Mouse (Mus musculus) gastrocnemius, adult 18-20 months (tissue): ENCODE results near the gene Tctex1d4. TPM values are rescaled to one million over a fixed set of nuclear protein-coding genes. Genes with fewer than 3 reads are reported as not detected.

Source experiments
- DNase-seq: peaks from one replicate; pipeline ENCODE4 v3.0.0; 2021; ENCODE audit warnings: low spot score
- long read RNA-seq, 2 experiments: library from polyadenylated mRNA; stranded (forward); transcript quantifications; one replicate each; pipeline ENCODE4 v2.0.0; 2021
- total RNA-seq, 2 experiments: library from RNA; stranded (reverse); gene quantifications; 2 replicates each; pipeline ENCODE4 v1.2.3; 2021

The Tctex1d4 gene
- not detected for total RNA-seq
- long read RNA-seq, experiment 1 = 0 reads
- long read RNA-seq, experiment 2 = 0 reads

- DNase-seq = no peak
These were observed at the start of gene Tctex1d4 for GRCm38 (mm10) chr4:117126675-117127290. Tctex1d4 (plus strand) TSS chr4:117126794.

- no peak for DNase-seq
These were observed 38.5 kb upstream of the Tctex1d4 start for GRCm38 (mm10) chr4:117087948-117088640.

GRCm38 (mm10) chr4:117090586-117090985 lies 36.0 kb upstream of the Tctex1d4 start:
- DNase-seq = no peak

DNA sequence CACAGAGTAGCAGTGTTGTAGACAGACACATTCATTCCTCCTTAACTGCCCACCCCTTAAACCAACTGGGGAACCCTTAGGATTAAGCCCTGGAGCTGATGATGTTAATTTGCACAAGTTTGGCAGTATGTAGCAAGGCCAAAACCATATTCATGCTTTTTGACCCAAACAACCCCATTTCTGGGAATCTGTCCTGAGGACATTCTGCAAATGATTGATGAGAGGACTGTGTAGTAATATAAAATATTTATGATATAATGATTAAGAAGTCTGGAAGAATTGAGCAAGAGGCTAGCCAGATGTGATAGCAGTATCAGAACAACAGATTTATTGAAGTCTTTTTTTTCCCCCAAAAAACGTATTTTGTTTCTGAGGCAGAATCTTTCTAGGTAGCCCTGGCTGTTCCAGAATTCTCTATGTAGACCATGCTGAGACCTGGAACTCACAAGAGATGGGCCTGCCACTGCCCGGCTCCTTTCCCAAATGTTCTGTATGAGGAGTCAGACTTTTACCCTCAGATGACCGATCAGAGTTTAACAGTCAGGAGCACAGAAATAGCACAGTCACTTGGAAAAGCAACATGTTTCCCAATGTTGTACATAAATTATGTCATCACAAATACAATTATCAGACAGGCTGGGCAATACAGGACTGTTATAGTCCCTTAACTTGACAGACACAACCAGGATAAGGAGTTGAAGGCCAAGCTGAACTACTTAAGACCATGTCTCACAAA lies 31.8 kb upstream of the Tctex1d4 start:
- no peak for DNase-seq

- DNase-seq = peak; percentile 43
These were observed 30.8 kb upstream of the Tctex1d4 start, which contains the start of gene Ptch2 for GRCm38 (mm10) chr4:117095551-117096452. Ptch2 (plus strand) TSS chr4:117096075.

DNA sequence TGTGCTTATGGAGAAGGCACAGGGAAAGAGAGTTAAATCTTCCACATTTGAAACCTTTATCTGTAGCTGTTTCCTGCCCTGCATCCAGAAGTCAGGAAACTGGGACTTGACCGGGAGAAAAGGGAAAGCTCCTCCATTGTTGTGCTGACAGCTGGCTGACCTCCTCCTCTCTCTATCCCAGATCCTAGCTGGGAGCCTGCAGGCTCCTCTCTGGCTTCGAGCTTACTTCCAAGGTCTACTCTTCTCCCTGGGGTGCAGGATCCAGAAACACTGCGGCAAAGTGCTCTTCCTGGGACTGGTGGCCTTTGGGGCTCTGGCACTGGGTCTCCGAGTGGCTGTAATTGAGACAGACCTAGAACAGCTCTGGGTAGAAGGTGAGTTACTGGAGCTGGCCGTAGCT lies 29.9 kb upstream of the Tctex1d4 start:
- DNase-seq = no peak

- DNase-seq = no peak
These were observed 28.4 kb upstream of the Tctex1d4 start for GRCm38 (mm10) chr4:117097969-117098763.

DNA sequence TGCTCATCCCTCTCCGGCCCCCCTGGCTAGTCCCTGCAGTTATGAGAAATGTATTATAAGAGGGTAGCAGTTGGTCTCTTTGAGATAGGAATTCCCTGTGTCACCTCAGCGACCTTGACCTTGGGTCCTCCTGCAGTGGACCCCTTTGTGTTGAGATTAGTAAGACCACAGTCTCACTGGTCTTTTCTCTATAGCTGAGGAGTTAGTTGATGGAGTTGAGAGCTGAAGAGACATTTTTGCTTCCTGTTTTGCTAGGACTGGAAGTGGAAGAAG lies 27.9 kb upstream of the Tctex1d4 start:
- no peak for DNase-seq

DNA sequence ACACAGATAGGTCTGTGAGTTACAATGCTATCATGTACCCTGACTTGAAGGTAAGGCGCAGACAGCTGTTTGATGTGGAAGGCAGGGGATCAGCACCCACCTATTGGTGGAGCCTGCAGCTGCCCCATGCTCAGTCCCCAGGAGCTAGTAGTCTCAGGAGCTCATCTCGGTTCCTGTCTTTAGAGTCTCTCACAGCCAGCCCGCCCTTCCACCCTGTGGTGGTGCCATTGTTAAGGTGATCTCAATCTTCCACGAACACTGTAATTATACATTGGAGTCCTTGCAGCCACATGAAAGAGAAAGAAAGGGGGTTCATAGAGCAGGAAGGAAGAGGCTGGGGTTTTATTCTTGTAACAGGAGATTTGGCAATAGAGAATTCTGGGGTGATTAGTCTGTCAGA lies 26.6 kb upstream of the Tctex1d4 start:
- no peak for DNase-seq

GRCm38 (mm10) chr4:117101218-117101617 lies 25.4 kb upstream of the Tctex1d4 start:
- no peak for DNase-seq

DNA sequence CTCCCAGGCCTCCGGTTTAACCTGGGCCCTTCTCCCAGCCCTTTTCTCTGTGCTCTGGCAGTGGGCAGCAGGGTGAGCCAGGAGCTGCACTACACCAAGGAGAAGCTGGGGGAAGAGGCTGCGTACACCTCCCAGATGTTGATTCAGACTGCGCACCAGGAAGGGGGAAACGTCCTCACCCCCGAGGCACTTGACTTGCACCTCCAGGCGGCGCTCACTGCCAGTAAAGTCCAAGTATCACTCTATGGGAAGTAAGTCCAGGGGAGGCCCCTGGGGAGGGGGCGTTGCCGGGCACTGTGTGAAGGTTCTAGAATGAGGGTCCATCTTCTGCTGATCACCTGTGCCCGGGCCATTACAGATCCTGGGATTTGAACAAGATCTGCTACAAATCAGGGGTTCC lies 21.9 kb upstream of the Tctex1d4 start:
- no peak for DNase-seq

DNA sequence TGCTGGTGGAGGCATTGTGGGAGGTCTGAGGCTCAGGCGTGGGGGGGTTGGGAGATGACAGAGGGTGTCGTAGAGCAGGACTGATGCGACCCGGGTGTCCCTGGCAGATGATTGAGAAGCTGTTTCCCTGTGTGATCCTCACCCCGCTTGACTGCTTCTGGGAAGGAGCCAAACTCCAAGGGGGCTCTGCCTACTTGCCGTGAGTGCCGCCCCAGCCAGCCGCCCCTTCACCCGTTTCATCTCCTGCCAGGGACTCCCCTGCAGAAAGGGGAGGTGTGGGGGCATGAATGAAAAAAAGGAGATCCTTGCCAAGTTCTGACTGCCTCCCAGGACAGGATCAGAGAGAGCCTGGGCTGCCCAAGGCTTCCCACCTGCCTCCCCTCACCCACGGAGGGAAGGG lies 21.5 kb upstream of the Tctex1d4 start:
- no peak for DNase-seq

DNA sequence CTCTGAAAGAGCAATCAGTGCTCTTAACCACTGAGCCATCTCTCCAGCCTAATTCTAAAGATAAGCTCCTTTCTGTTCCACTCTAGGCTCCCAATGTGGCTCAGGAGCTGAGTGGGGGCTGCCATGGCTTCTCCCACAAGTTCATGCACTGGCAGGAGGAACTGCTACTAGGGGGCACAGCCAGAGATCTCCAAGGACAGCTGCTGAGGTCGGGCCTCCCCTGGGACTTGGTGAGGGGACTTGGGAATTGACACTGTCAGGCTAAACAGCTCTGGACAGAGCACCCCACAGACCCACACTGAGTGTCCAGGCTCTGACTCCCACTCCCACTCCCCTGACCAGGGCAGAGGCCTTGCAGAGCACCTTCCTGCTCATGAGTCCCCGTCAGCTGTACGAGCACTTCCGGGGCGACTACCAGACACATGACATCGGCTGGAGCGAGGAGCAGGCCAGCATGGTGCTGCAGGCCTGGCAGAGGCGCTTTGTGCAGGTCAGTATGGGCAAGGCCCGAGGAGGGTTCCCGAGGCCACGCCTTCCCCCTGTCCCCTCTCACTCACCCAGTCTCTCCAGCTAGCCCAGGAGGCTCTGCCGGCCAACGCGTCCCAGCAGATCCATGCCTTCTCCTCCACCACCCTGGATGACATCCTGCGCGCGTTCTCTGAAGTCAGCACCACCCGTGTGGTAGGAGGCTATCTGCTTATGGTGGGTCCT lies 18.6 kb upstream of the Tctex1d4 start:
- no peak for DNase-seq

- DNase-seq = no peak
These were observed 18.1 kb upstream of the Tctex1d4 start for GRCm38 (mm10) chr4:117108524-117108849.

DNA sequence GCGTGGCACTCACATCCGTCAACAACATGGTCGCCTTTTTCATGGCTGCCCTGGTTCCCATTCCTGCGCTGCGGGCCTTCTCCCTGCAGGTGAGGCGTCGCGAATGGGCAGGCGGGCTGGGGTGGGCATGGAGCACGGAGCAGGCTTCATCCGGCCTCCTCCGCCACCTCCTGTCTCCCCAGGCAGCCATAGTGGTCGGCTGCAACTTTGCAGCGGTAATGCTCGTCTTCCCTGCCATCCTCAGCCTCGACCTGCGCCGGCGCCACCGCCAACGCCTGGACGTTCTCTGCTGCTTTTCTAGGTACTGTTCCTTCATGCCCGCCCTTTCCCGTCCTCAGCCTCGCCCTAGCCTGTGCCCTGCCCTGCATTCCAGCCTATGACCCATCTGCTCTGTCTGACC lies 17.3 kb upstream of the Tctex1d4 start:
- DNase-seq = no peak

GRCm38 (mm10) chr4:117110249-117110648 lies 16.3 kb upstream of the Tctex1d4 start:
- no peak for DNase-seq

- DNase-seq = no peak
These were observed 15.6 kb upstream of the Tctex1d4 start for GRCm38 (mm10) chr4:117110985-117111384.

DNA sequence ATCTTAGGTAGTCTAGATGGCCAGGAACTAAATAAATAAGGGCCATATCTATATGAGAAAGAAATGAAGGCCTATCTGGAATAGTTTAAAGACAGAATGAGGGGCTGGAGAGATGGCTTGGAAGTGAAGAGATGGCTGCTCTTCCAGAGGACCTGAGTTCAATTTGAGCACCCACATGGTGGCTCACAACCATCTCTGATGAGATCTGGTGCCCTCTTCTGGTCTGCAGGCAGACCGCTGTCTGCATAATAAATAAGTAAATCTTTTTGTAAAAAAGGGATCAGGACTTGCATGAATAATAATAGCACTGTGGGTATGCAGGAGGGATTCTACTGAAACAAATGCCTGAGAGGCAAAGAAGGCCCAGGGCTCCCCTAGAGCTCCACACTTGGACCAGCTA lies 13.4 kb upstream of the Tctex1d4 start:
- no peak for DNase-seq

DNA sequence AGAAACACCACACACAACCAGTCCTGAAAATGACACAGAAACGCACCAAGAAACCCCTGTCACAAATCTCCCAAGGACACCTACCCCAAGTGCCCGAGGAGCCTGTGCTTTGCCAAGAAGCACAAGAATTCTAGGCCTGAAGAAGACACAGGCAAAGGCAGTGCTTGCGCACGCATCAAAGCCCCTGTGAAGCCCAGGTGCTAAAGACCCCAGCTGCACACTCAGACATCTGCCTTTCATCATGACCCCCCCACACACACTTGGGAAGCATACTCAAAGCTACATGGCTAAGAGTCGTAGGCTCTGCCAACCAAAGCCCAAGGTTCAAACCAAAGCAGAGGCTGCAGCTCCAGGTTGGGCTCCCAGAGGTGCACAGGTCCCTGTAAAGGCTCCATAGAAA lies 11.0 kb upstream of the Tctex1d4 start:
- DNase-seq = no peak

- no peak for DNase-seq
These were observed 8.7 kb upstream of the Tctex1d4 start for GRCm38 (mm10) chr4:117117931-117118330.
